Mouse (Mus musculus) thymus, adult 2 months (tissue): ENCODE results near the gene T.

Experiments used
- CTCF ChIP-seq: fragments of 200-500 bp; IDR thresholded peaks from 2 replicates; pipeline ENCODE4 v1.5.1; 2012; ENCODE audit warnings: mild to moderate bottlenecking, control low read depth, low read length, moderate library complexity, borderline replicate concordance; ENCODE audit not compliant: control insufficient read depth, poor library complexity, insufficient read depth; ENCODE audit errors: extremely low read depth
- POLR2A ChIP-seq: fragments of 200-500 bp; IDR thresholded peaks from 2 replicates; pipeline ENCODE4 v1.6.1; 2012; ENCODE audit warnings: mild to moderate bottlenecking, low read length, control low read depth, moderate library complexity; ENCODE audit not compliant: control insufficient read depth, poor library complexity, insufficient read depth; ENCODE audit errors: extremely low read depth

- peak; percentile 64; the same call in 1 of the 2 replicates for TF ChIP-seq CTCF
- no peak for TF ChIP-seq POLR2A
Measured at GRCm38 (mm10) chr17:8388463-8388862, 45.8 kb upstream of the T start.
